In the genomic region with DNA sequence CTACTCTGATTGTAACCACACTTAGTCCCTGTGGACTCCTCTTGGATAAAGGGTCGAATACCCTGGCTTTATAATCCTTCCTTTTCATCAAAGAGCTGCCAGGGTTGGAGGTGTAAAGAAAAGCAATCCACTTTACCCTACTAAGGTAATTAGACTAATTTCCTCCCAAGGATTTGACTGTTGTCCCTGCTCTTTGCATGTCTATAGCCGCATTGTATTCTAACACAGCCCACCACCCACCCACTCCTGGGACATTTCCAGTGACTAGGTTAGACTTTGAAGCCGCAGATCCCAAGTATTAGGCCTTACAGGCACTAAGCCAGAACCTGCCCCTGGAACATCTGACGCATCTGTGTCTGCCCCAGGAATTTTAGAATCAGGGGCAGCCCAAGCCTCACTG, we compare ENCODE assay signal across 9 mouse cellular contexts.
"Had no signal": no experiment of that assay in that cellular context is flagged by ENCODE, and none has a peak within 500 bp of the region (broad histone marks: within the 10 kb centered on the region; RNA-seq: fewer than 3 reads in every experiment).

No protein-coding gene starts in this region.

- DNase-seq: kidney, postnatal 10 days; kidney, postnatal 36 days; left cerebral cortex, postnatal 4 days; liver, postnatal 0 days; lung, embryonic 14.5 days; right cerebral cortex, adult 18-20 months; right cerebral cortex, postnatal 14 days; right cerebral cortex, postnatal 4 days; thymus, postnatal 25 days had no signal
